Mouse (Mus musculus) myocyte (in vitro differentiated cells): Measurements from ENCODE around the gene Slc16a12. TPM values are rescaled to one million over a fixed set of nuclear protein-coding genes. Genes with fewer than 3 reads are reported as not detected.

ENCODE experiments used
- H3K27me3 ChIP-seq: one replicate; pipeline ENCODE4 v1.6.1; 2011; ENCODE audit not compliant: control insufficient read depth, insufficient read depth, insufficient read length
- H3K36me3 ChIP-seq: one replicate; pipeline ENCODE4 v1.6.1; 2011; ENCODE audit not compliant: control insufficient read depth, insufficient read depth
- H3K4me2 ChIP-seq: one replicate; pipeline ENCODE4 v1.6.1; 2011; ENCODE audit warnings: low read depth, control low read depth
- H3K4me3 ChIP-seq: one replicate; pipeline ENCODE4 v1.5.1; 2011; ENCODE audit warnings: mild to moderate bottlenecking, control low read depth, moderate library complexity
- H3K79me2 ChIP-seq: one replicate; pipeline ENCODE4 v1.6.1; 2011; ENCODE audit not compliant: control insufficient read depth, insufficient read depth
- H3ac ChIP-seq: one replicate; pipeline ENCODE4 v1.6.1; 2011; ENCODE audit not compliant: control insufficient read depth, insufficient read length
- CEBPB ChIP-seq: IDR thresholded peaks from 2 replicates; pipeline ENCODE4 v1.6.1; 2011; ENCODE audit warnings: mild to moderate bottlenecking, moderate library complexity; ENCODE audit not compliant: poor library complexity, insufficient read depth, severe bottlenecking
- E2F4 ChIP-seq: IDR thresholded peaks from one replicate; pipeline ENCODE4 v1.6.1; 2011; ENCODE audit warnings: mild to moderate bottlenecking, control low read depth, moderate library complexity; ENCODE audit not compliant: insufficient read depth
- MAX ChIP-seq: IDR thresholded peaks from one replicate; pipeline ENCODE4 v1.6.1; 2011; ENCODE audit warnings: low read depth, mild to moderate bottlenecking, control low read depth
- MYOD1 ChIP-seq, 3 experiments: IDR thresholded peaks; one replicate each; pipeline ENCODE4 v1.6.1; 2011; ENCODE audit warnings: control low read depth in 2 of 3, low read depth in 2 of 3, mild to moderate bottlenecking in 2 of 3, moderate library complexity in 1 of 3; ENCODE audit not compliant: insufficient read length in 2 of 3, control insufficient read depth in 1 of 3
- MYOG ChIP-seq, 3 experiments: IDR thresholded peaks; one replicate each; pipeline ENCODE4 v1.6.1; 2011; ENCODE audit warnings: control low read depth in 2 of 3, low read depth in 2 of 3, mild to moderate bottlenecking in 2 of 3; ENCODE audit not compliant: insufficient read length in 2 of 3, control insufficient read depth in 1 of 3, insufficient read depth in 1 of 3
- POLR2A ChIP-seq: IDR thresholded peaks from one replicate; pipeline ENCODE4 v1.6.1; 2011; ENCODE audit warnings: low read depth, mild to moderate bottlenecking, control low read depth, moderate library complexity; ENCODE audit not compliant: insufficient read length
- POLR2AphosphoS2 ChIP-seq: IDR thresholded peaks from one replicate; pipeline ENCODE4 v1.6.1; 2011; ENCODE audit warnings: low read depth, control low read depth; ENCODE audit not compliant: insufficient read length
- REST ChIP-seq: IDR thresholded peaks from one replicate; pipeline ENCODE4 v1.6.1; 2011; ENCODE audit warnings: mild to moderate bottlenecking, control low read depth, moderate library complexity; ENCODE audit not compliant: insufficient read depth, insufficient read length
- SRF ChIP-seq: IDR thresholded peaks from one replicate; pipeline ENCODE4 v1.6.1; 2011; ENCODE audit warnings: low read depth; ENCODE audit not compliant: control insufficient read depth, insufficient read length
- TCF12 ChIP-seq: IDR thresholded peaks from one replicate; pipeline ENCODE4 v1.6.1; 2011; ENCODE audit warnings: mild to moderate bottlenecking, control low read depth; ENCODE audit not compliant: poor library complexity, insufficient read depth, severe bottlenecking
- TCF3 ChIP-seq: IDR thresholded peaks from one replicate; pipeline ENCODE4 v1.6.1; 2011; ENCODE audit warnings: low read depth, control low read depth; ENCODE audit not compliant: insufficient read length
- USF1 ChIP-seq: IDR thresholded peaks from one replicate; pipeline ENCODE4 v1.6.1; 2011; ENCODE audit warnings: low read depth, mild to moderate bottlenecking, control low read depth, moderate library complexity
- polyA plus RNA-seq: library from polyadenylated mRNA; unstranded; fragments of >200 nt; fragmentation: generic; extraction: Trizol; gene quantifications from one replicate; pipeline ENCODE4 v1.2.1, GENCODE M21; 2012; ENCODE audit warnings: missing spikeins

Slc16a12 gene
- polyA plus RNA-seq, 1 experiment = 0.04 TPM

DNA sequence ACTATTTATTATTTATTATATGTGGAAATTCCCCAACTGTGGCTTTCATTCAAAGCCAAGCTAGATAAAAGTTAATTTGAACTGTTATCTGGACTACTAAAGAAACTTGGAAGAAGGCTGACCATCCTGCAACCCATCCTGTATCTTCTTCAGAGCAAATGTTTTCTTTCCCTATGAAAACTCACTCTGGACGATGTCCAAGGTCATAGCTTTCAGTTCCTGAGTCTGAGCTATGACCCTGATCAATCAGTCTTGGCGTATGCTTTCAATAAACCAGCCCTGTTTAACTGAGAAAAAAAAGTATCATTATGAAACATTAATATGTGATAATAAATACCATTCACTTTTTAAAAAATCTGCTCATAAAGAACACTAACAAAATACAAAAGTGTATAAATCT is 49.6 kb downstream of the Slc16a12 start:
- no peak overlapping the region for H3K4me3 ChIP-seq
- H3K4me2 ChIP-seq = no peak overlapping the region
- no peaks in the 10 kb centered on the region for H3K36me3 ChIP-seq
- no peaks in the 10 kb centered on the region for H3K27me3 ChIP-seq
- H3K79me2 ChIP-seq = no peaks in the 10 kb centered on the region
- no peak overlapping the region for H3ac ChIP-seq
- no peak for TF ChIP-seq MYOG (IDR thresholded peaks at IDR 0.05; ENCODE audit: control insufficient read depth in 1 of 3, insufficient read depth in 1 of 3, insufficient read length in 2 of 3, low read depth in 2 of 3)
- TF ChIP-seq REST = no peak
- TF ChIP-seq USF1 = no peak
- TF ChIP-seq MYOD1 (IDR thresholded peaks at IDR 0.05; ENCODE audit: control insufficient read depth in 1 of 3, insufficient read length in 2 of 3, low read depth in 2 of 3) = no peak
- TF ChIP-seq TCF3 = no peak
- no peak for TF ChIP-seq SRF
- TF ChIP-seq POLR2A = no peak

DNA sequence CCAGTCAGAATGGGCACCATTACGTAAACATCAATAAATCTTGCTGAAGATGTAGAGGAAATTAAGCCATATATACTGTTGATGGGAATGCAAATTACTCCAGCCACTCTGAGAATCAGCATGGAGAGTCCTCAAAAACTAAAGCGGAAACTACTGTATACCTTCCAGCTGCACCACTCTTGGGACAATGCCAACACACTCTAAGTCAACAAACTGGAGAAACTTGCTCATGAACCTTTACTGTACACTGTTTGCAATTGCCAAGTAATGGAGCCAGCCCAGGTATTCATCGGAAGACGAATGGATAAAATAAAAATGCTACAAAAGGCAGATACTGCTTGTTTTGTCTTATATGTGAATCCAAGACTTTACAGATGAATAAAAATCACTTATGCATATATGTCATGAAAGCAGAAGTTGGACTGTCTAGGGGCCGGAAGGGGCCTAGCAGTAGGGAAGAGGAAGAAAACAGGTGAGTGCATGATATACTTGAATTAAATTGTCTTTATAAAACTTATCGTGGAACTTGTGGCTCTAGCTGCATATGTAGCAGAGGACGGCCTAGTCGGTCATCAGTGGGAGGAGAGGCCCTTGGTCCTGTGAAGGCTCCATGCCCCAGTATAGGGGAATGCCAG is 50.6 kb downstream of the Slc16a12 start:
- TF ChIP-seq USF1 (no peak), SRF (no peak), TCF12 (no peak), POLR2AphosphoS2 (no peak), MYOD1 (IDR thresholded peaks at IDR 0.05; ENCODE audit: control insufficient read depth in 1 of 3, insufficient read length in 2 of 3, low read depth in 2 of 3) (no peak), TCF3 (no peak), CEBPB (no peak), MAX (no peak), REST (no peak), POLR2A (no peak), MYOG (IDR thresholded peaks at IDR 0.05; ENCODE audit: control insufficient read depth in 1 of 3, insufficient read depth in 1 of 3, insufficient read length in 2 of 3, low read depth in 2 of 3) (no peak), E2F4 (no peak)
- Histone ChIP-seq H3K79me2 (no peaks in the 10 kb centered on the region), H3K36me3 (no peaks in the 10 kb centered on the region), H3K27me3 (no peaks in the 10 kb centered on the region), H3K4me3 (no peak overlapping the region), H3K4me2 (no peak overlapping the region), H3ac (no peak overlapping the region)

DNA sequence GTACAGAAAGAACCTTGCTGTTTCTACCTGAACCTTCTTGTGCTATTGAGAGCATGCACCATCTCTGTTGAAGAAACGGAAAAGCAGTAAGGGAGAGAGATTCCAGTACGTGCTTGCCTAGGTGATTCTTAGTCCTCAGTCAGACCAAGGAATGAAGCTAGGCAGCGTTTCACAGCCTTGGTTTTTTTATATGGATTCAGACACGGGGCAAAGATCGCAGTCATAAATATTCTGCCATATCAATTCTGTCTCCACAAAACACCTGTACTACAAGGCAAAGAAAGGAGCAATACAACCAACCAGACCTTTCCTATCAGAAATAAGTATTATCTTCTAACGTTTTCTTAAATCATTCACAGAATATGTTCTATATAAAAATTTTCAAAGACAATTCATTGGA is 55.7 kb downstream of the Slc16a12 start:
- no peaks in the 10 kb centered on the region for H3K79me2 ChIP-seq
- H3ac ChIP-seq = no peak overlapping the region
- H3K36me3 ChIP-seq = no peaks in the 10 kb centered on the region
- TF ChIP-seq CEBPB (no peak), TCF12 (no peak), MYOD1 (IDR thresholded peaks at IDR 0.05; ENCODE audit: control insufficient read depth in 1 of 3, insufficient read length in 2 of 3, low read depth in 2 of 3) (no peak), POLR2A (no peak), TCF3 (no peak), REST (no peak), SRF (no peak), USF1 (no peak), MYOG (IDR thresholded peaks at IDR 0.05; ENCODE audit: control insufficient read depth in 1 of 3, insufficient read depth in 1 of 3, insufficient read length in 2 of 3, low read depth in 2 of 3) (no peak), MAX (no peak), E2F4 (no peak), POLR2AphosphoS2 (no peak)
- H3K4me3 ChIP-seq = no peak overlapping the region
- H3K4me2 ChIP-seq = no peak overlapping the region
- no peaks in the 10 kb centered on the region for H3K27me3 ChIP-seq

DNA sequence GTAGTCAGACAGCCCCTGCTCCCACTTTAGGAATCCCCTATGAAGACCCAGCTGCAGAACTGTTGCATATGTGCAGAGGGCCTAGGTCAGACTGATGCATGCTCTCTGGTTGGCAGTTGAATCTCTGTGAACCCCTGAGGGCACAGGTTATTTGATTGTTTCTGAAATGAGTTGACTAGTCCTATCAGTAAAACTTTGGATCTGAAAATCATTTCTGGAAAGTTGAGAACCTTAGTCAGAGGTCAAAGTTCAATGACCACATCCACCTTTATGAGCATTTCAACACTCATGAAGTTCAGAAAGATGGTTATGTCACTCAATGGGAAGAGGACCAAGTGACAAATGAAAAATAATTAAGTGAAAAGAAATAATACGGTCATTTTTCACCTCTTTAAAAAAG is 61.6 kb downstream of the Slc16a12 start:
- Histone ChIP-seq H3K79me2 (no peaks in the 10 kb centered on the region), H3K27me3 (no peaks in the 10 kb centered on the region), H3K36me3 (no peaks in the 10 kb centered on the region), H3K4me2 (peak overlapping the region; percentile 45), H3K4me3 (no peak overlapping the region), H3ac (no peak overlapping the region)
- no peak for TF ChIP-seq MAX
- TF ChIP-seq REST = no peak
- TF ChIP-seq MYOG (IDR thresholded peaks at IDR 0.05; ENCODE audit: control insufficient read depth in 1 of 3, insufficient read depth in 1 of 3, insufficient read length in 2 of 3, low read depth in 2 of 3) = no peak
- TF ChIP-seq TCF3 = no peak
- no peak for TF ChIP-seq CEBPB
- no peak for TF ChIP-seq MYOD1 (IDR thresholded peaks at IDR 0.05; ENCODE audit: control insufficient read depth in 1 of 3, insufficient read length in 2 of 3, low read depth in 2 of 3)

DNA sequence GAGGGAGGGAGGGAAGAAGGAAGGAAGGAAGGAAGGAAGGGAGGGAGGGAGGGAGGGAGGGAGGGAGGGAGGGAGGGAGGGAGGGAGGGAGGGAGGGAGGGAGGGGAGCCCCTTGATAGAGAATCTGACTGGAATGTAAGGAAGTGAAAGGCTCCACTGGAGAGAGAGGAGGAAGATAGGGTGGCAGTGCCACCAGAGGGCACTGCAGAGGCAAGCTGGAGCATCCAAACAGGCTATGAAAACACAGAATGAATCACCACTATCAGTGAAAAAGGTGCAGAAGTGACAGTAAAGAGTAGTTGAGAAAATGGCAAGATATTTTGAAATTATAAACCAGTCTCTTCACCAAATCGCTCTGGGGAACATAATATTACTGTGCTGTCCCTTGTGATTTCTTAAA is 62.2 kb downstream of the Slc16a12 start:
- TF ChIP-seq MYOD1 (IDR thresholded peaks at IDR 0.05; ENCODE audit: control insufficient read depth in 1 of 3, insufficient read length in 2 of 3, low read depth in 2 of 3) (no peak), USF1 (no peak), MAX (no peak), TCF3 (no peak), REST (no peak), POLR2AphosphoS2 (no peak), MYOG (IDR thresholded peaks at IDR 0.05; ENCODE audit: control insufficient read depth in 1 of 3, insufficient read depth in 1 of 3, insufficient read length in 2 of 3, low read depth in 2 of 3) (no peak), E2F4 (no peak), TCF12 (no peak)
- Histone ChIP-seq H3ac (no peak overlapping the region), H3K4me2 (no peak overlapping the region), H3K36me3 (no peaks in the 10 kb centered on the region), H3K27me3 (no peaks in the 10 kb centered on the region), H3K79me2 (no peaks in the 10 kb centered on the region), H3K4me3 (no peak overlapping the region)
